15 mouse cellular contexts compared by ENCODE assay signal in the genomic region with DNA sequence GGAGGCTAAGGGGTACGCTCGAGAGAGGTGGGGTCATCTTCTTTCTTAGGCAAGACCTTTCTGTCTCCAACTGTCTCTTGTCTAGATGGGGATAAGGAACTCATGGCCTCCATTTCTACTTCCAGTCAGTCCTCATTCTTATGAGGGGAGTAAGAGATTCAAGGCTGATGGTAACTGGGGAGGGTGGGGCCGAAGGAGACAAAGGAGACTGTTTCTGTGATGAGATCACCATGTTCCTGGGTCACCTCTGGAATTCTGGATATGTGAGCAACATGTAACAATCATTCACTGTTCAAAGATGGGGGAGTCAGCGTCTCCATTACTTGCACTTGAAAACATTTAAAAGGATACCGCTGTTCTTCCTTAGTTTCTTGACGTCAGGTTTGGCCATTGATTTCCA.
"Had no signal": no experiment of that assay in that cellular context is flagged by ENCODE, and none has a peak within 500 bp of the region (broad histone marks: within the 10 kb centered on the region; RNA-seq: fewer than 3 reads in every experiment).

No protein-coding gene starts in this region.

- H3K36me3 ChIP-seq: midbrain, embryonic 10.5 days; midbrain, embryonic 12.5 days; midbrain, embryonic 15.5 days; neural tube, embryonic 13.5 days; neural tube, embryonic 15.5 days; stomach, embryonic 15.5 days had no signal

- H3K4me1 ChIP-seq: midbrain, embryonic 10.5 days; midbrain, embryonic 12.5 days; midbrain, embryonic 15.5 days; neural tube, embryonic 15.5 days; stomach, embryonic 15.5 days had no signal

- H3K4me2 ChIP-seq: lung, embryonic 14.5 days; midbrain, embryonic 12.5 days; midbrain, embryonic 15.5 days; neural tube, embryonic 13.5 days; neural tube, embryonic 15.5 days; stomach, embryonic 15.5 days had no signal

- ATAC-seq: midbrain, embryonic 15.5 days had no signal

- H3K9ac ChIP-seq: liver, embryonic 14.5 days; lung, embryonic 14.5 days; midbrain, embryonic 12.5 days; midbrain, embryonic 15.5 days; neural tube, embryonic 13.5 days; neural tube, embryonic 15.5 days; stomach, embryonic 15.5 days had no signal

- H3K4me3 ChIP-seq: midbrain, embryonic 10.5 days; midbrain, embryonic 12.5 days; midbrain, embryonic 15.5 days; neural tube, embryonic 13.5 days; neural tube, embryonic 15.5 days; stomach, embryonic 15.5 days had no signal

- H3K9me3 ChIP-seq: midbrain, embryonic 10.5 days; midbrain, embryonic 12.5 days; midbrain, embryonic 15.5 days; neural tube, embryonic 13.5 days; neural tube, embryonic 15.5 days; stomach, embryonic 15.5 days had no signal

- H3K27me3 ChIP-seq: midbrain, embryonic 12.5 days; midbrain, embryonic 15.5 days; neural tube, embryonic 13.5 days; neural tube, embryonic 15.5 days; stomach, embryonic 15.5 days had no signal

- H3K27ac ChIP-seq: liver, embryonic 14.5 days; midbrain, embryonic 10.5 days; midbrain, embryonic 12.5 days; midbrain, embryonic 15.5 days; neural tube, embryonic 13.5 days; neural tube, embryonic 15.5 days; stomach, embryonic 15.5 days; stomach, postnatal 0 days had no signal

- DNase-seq: lung, adult 18-20 months; lung, embryonic 14.5 days; lung, postnatal 10 days; lung, postnatal 4 days; right cerebral cortex, postnatal 14 days; thymus, adult 2 months; thymus, postnatal 36 days had no signal
